ENCODE assay signal across 12 mouse cellular contexts in the genomic region with DNA sequence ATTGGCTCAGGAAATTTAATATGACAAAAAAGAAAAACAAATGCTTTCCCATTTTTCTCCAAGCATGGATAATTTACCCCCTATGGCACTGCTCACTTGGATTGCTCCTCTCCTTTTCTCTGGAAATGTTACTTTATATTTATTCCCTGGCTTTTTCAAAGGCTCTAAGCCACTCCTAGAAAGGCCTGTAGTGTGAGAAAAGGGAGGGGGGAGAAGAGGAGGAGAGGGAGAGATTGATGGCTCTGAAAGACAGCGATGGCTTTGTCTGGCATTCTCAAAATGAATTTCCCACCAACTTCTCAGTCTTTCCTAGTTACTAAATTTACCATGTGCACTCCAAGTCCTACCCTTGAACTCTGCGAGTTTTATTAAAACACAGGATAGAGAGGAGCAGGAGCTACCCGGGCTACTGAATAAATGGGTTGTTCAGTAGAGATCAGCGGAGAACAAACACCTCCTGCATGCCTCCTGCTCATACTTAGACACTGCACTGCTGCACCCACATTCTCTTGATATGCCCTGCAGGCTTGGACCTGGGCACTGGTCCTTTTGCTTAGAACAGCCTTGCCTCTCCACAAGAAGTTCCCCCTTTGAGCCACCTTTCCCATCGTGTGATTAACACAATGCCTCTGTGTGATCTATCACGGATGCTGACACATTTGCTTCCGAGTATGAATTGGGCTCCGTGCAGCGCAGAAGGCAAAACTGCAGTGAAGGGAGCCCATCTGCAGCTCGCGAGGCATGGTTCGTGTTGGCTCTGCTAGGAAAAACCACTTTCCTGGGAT.
DNase-seq lines count a peak whose midpoint lies in the region; TF ChIP-seq lines count a peak whose summit lies in the region.
"Had no signal": no experiment of that assay in that cellular context is flagged by ENCODE, and none has a peak within 500 bp of the region (broad histone marks: within the 10 kb centered on the region; RNA-seq: fewer than 3 reads in every experiment).

No protein-coding gene starts in this region.

- peak; percentile 22 to 26 for DNase-seq in cerebellum, adult 18-20 months
- DNase-seq in layer of hippocampus, adult 2 months (ENCODE audit: low spot score in 2 of 2): peak in 1 of 2 experiments; percentile 10
- DNase-seq in neural tube, embryonic 10.5 days (ENCODE audit: extremely low spot score, low spot score): peak; percentile 17
- DNase-seq in thymus, postnatal 0 days (ENCODE audit: low spot score): no peak
- DNase-seq in heart, embryonic 10.5 days (ENCODE audit: low spot score): no peak
- no peak for DNase-seq in spleen, postnatal 4 days (ENCODE audit: low spot score in 2 of 2)
- DNase-seq: adrenal gland, adult 2 months; gastrocnemius, postnatal 14 days had no signal

- peak overlapping the region; percentile 7; the same call in 1 of the 2 replicates for H3K4me3 ChIP-seq in cortical plate, adult 2 months (ENCODE audit: insufficient read depth, low read length)
- peak overlapping the region; percentile 22; the same call in 1 of the 2 replicates for H3K4me3 ChIP-seq in layer of hippocampus, adult 2 months
- H3K4me3 ChIP-seq in heart, embryonic 10.5 days: no peak overlapping the region
- H3K4me3 ChIP-seq: embryonic facial prominence, embryonic 13.5 days; liver, embryonic 15.5 days had no signal

- no peak for TF ChIP-seq POLR2A in cortical plate, adult 2 months (IDR thresholded peaks at IDR 0.05; ENCODE audit: extremely low read depth, insufficient read depth, low read length)

- no peaks in the 10 kb centered on the region for H3K4me1 ChIP-seq in cortical plate, adult 2 months (ENCODE audit: control insufficient read depth, insufficient read depth, low read length)
- no peaks in the 10 kb centered on the region for H3K4me1 ChIP-seq in heart, embryonic 10.5 days
- H3K4me1 ChIP-seq: embryonic facial prominence, embryonic 13.5 days; liver, embryonic 15.5 days had no signal

- 72% methylated on average over 12 of the region's 12 CpGs for WGBS in heart, embryonic 10.5 days

- H3K27me3 ChIP-seq in heart, embryonic 10.5 days (ENCODE audit: insufficient read depth, poor library complexity, severe bottlenecking): no peaks in the 10 kb centered on the region
- H3K27me3 ChIP-seq: liver, embryonic 15.5 days had no signal

- no peak overlapping the region for H3K27ac ChIP-seq in cortical plate, adult 2 months (ENCODE audit: insufficient read depth, low read length)
- peak overlapping the region; percentile 79 for H3K27ac ChIP-seq in layer of hippocampus, adult 2 months
- no peak overlapping the region for H3K27ac ChIP-seq in heart, embryonic 10.5 days
- H3K27ac ChIP-seq: embryonic facial prominence, embryonic 13.5 days; kidney, postnatal 0 days; liver, embryonic 15.5 days had no signal

- H3K36me3 ChIP-seq in heart, embryonic 10.5 days: no peaks in the 10 kb centered on the region
- H3K36me3 ChIP-seq: embryonic facial prominence, embryonic 13.5 days; liver, embryonic 15.5 days had no signal

- no peaks in the 10 kb centered on the region for H3K9me3 ChIP-seq in heart, embryonic 10.5 days
- H3K9me3 ChIP-seq: embryonic facial prominence, embryonic 13.5 days; liver, embryonic 15.5 days had no signal

- TF ChIP-seq CTCF in cortical plate, adult 2 months (IDR thresholded peaks at IDR 0.05; ENCODE audit: extremely low read depth, insufficient read depth, low read length): no peak
- no peak for TF ChIP-seq CTCF in layer of hippocampus, adult 2 months (conservative IDR thresholded peaks at IDR 0.05)

Comparison
In these comparisons a context has a peak if more than half of its experiments do, and no peak if none do; other contexts are left out.
1. DNase-seq: peak in cerebellum, adult 18-20 months (2 of 2) and neural tube, embryonic 10.5 days (single experiment); none in thymus, postnatal 0 days (single experiment), heart, embryonic 10.5 days (single experiment) and spleen, postnatal 4 days (0 of 2).